Mouse (Mus musculus) induced T-regulatory cell, adult 2 months (primary cell): ENCODE data around the gene Atp6v1g2.
A peak's percentile ranks its signal among the peaks of the same experiment; 100 is the strongest.

ENCODE experiments used
- DNase-seq: peaks from one replicate; pipeline ENCODE4 v3.0.0-alpha.2; 2012; ENCODE audit warnings: low read depth

Atp6v1g2 gene

GRCm38 (mm10) chr17:35233114-35233980, at the start of gene Atp6v1g2:
Gene Atp6v1g2, plus strand, starts transcription at chr17:35233660.
- DNase-seq: peak; percentile 72

DNA sequence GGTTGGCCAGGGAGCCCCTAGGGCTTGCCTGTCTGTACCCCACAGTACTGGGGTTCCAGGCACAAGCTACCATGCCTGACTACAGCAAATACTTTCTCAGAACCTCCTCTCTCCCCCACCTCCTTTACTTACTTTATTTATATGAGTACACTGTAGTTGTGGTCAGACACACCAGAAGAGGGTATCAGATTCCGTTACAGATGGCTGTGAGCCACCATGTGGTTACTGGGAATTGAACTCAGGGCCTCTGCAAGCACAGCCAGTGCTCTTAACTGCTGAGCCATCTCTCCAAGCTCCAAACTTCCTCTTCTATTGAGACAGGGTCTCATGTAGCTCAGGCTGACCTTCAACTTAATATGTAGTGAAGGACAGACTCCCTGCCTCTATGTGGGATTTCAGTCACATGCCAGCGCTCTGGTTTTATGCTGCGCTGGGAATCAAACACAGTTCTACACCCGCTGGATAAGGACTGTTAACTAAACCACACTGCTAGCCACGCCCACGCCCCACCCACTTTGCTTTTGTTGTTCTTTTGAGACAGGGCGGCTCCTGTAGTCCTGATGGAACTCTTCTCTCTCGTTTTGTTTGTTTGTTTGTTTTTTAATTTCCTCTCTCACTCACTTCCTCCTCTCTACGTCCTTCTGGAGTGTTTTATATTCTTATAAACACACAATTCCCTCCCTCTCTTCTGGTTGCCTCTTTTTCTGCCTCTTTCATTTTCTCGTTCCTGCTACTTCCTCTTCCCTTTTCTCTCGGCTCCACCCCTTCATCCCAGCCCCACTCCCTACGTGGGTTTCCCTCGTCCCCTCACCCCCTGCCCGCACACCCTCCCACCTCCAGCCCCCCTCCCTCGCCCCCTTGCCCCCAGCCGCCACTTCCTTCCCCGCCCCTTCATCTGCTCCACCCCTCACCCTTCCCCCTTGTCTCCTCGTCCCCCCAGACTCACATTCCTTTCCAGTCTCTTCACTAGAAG, 47.5 kb upstream of the Atp6v1g2 start:
- peak; percentile 96 for DNase-seq

DNA sequence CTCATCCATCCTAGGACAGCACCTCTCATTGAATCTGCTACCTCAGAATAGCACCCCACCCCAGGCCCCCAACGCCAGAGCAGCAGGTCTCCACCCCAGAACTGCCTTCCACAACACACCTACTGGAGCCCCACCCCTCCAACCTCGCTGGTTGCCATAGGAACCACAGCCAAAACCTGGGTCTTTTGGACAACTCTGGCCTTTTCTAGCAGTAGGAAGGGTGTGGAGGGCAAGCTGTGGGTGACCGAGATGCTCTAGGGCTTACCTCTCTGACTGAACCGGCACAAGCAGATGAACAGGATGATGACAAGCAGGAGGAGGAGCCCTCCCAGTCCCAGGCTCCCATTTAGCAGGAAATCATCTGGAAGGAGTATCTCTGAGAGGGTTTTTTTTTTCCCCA, 46.8 kb upstream of the Atp6v1g2 start:
- DNase-seq: peak; percentile 93

DNA sequence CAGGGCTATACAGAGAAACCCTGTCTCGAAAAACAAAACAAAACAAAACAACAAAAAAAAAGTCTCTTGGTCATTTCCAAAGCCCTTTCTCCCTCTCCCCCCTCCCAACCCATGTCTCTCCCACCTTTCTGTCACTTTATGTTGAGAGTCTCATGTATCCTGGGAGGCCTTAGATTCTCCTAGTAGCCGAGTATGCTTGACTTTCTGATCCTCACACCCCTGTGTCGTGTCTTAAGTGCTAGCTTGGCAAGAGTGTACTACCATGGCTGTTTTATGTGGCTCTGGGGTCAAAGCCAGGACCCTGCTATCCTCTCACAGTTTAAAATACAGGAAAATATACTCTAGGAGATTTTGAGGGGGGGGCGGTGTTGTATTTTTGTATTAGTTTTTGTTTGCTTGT, 46.1 kb upstream of the Atp6v1g2 start:
- peak; percentile 58 for DNase-seq

DNA sequence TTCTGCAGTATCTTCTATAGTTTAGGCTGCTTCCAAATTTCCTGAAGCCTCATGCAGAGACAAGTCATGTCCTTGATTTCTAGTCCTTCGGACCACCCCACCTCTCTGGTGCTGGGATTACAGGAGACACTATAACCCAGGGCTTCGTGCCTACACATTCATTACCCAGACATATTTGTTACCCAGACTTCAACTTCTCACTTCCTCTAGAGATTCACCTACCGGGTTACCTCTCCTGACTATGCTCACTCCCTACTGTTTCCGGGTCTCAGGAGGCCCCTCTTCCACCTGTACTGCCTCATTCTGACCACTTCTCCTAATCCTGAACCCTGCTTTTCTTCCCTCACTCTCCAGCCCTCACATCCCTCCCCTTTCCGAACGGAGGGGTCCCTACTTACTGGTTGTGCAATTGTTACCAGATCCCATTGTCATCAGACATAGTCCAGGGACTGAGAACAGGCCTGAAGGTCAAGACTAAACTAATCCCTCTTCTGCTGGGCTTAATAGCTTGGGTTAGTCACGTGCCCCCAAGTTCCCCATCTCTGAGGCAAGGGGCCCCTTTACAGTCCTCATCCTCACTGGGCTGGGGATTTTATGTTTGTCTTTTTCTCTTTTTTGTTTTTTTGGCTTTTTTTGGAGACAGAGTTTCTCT, 45.4 kb upstream of the Atp6v1g2 start, which contains the start of gene Lst1:
Lst1 (minus strand) TSS at position 481 of the 652 bp plus-strand sequence.
- DNase-seq: peak; percentile 58

GRCm38 (mm10) chr17:35189186-35189585, 44.3 kb upstream of the Atp6v1g2 start:
- peak; percentile 59 for DNase-seq

DNA sequence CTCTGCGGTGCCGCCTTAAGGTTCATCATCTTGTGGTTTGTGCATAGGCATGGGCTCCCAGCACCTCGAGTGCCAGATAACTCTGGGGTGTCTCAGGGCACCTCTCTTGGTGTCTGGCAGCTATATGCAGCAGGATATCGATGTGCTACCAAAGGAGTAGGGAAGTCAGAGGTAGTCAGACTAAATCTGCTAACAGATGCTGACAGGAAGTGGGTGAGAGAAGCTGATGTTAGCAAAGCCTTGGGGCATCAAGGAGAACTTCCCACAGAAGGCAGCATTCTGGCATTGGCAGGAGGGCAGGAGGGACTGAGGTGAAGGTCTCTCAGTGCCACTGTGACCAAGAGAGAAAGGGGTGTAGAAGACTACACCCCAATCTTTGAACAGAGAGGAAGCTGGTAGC, 43.4 kb upstream of the Atp6v1g2 start:
- DNase-seq: peak; percentile 83

- peak; percentile 59 for DNase-seq
Measured at GRCm38 (mm10) chr17:35191723-35192122, 41.7 kb upstream of the Atp6v1g2 start.

DNA sequence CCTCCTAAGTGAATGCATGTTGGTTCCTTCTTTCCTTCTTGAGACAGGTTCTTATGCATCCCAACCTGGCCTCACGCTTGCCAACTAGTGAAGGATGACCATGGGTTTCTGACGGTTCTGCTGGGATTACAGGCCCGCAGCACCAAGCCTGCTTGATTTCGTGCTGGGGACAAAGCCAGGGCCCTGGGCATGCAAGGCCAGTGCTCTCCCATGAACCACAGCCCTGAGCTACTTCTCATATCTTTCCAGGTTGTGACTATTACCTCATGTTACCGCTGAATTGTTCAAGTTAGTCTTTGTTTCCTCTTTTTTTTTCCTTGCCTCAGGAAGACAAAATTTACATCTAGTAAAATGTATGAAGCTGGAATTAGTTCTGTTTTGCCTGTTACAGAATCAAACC, 40.5 kb upstream of the Atp6v1g2 start:
- no peak for DNase-seq

DNA sequence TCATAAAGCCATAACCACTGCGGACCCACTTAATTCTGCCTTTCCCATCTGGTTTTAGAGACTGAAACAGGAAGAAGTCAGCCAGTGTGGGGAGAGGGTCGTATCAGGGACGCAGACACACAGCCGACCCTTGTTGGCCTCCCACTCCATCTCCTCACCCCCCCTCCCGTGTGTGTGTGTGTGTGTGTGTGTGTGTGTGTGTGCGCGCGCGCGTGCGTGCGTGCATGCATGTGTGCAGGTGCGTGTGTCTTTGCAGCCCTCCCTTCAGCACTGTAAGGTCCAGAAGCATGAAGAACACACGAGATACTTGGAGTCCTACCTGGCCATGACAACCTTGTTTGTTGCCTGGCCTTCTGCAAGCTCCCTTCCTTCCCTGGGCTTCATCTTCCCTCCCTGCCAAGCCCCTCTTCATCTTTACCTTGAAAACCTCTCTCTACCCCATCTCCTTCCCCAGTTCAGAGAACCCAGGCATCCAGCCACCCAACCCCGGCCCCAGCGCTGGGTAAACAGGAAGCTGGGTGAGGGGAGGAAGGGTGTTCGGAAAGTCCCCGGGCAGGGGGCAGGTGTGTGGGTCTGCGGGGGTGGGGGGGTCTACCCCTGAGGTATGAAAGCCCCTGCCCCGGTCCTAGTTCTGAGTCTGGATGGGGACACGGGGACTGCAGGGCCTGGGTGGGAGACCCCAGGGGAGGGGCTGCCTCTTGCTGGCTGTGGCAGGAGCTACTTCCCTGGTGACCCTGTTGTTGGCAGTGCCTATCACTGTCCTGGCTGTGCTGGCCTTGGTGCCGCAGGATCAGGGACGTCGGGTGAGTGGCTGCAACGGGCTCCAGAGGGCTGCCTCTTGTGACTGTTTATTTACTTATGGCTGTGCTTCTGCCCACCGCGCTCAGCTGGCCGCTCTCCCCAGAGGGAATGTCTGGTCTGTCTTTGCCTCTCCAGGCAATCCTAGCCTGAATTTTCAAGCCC, 39.3 kb upstream of the Atp6v1g2 start, which contains the start of gene Ltb:
Ltb (plus strand) TSS at position 559 of the 963 bp plus-strand sequence.
- DNase-seq: peak; percentile 92

GRCm38 (mm10) chr17:35194844-35195630, 38.4 kb upstream of the Atp6v1g2 start:
- DNase-seq: peak; percentile 84

- DNase-seq: peak; percentile 93
Measured at GRCm38 (mm10) chr17:35195631-35196320, 37.7 kb upstream of the Atp6v1g2 start.

DNA sequence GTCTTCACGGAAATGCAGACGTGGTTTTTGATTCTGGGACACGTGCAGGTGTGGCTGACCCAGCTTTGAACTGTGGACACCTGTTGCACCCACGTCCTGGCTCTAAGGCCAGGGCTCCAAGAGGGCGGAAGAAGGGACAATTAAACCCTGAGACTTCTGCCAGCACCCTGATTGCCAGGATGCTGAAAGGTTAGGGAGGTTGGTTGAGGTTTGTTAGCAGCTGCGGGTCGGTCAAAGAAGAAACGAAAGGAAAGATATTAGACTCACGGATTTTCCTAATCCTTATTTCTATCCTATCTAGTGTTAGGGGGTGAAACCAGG, 37.2 kb upstream of the Atp6v1g2 start:
- DNase-seq: peak; percentile 69

DNA sequence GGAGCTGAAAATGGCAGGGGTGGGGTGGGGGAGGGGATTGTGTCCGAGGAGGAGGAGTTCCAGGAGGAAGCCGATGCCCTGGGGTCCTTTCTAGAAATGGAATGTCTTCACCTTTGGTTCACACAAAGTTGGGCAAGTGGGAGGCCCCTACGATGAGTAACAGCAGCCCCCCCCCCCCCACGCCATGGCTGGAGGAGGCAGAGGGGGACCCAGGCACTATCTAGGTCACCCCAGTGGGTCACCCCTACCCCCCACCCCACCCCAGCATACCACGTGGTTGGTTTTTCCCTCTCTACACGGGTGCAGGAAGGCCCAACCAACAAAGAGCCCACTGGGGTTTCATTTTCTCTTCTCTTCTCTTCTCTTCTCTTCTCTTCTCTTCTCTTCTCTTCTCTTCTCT, 36.3 kb upstream of the Atp6v1g2 start:
- peak; percentile 83 for DNase-seq

GRCm38 (mm10) chr17:35198029-35198428, 35.4 kb upstream of the Atp6v1g2 start:
- peak; percentile 56 for DNase-seq

- peak; percentile 48 for DNase-seq
Measured at GRCm38 (mm10) chr17:35198946-35199345, 34.5 kb upstream of the Atp6v1g2 start.

- DNase-seq: peak; percentile 95
Measured at GRCm38 (mm10) chr17:35200398-35200797, 33.1 kb upstream of the Atp6v1g2 start.

DNA sequence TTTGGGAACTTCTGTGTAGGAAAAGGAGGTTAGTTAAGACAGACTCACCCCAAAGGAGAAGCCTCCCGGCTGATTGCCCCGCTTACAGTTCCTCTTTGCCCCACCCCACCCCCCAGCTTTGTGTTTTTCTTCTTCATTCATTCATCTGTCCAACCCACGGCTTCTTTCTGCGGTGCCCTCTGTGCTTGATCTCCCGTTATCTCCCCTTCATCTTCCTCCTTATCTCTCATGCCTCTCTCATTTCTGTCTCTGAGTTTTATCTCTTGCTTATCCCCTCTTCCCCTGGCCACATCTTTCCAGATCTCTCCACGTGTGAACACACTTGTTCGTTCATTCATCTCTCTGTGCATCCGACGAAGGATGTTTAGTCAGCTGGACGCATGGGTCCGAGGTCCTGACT, 32.3 kb upstream of the Atp6v1g2 start:
- DNase-seq: peak; percentile 78

- peak; percentile 90 for DNase-seq
Measured at GRCm38 (mm10) chr17:35201787-35202186, 31.7 kb upstream of the Atp6v1g2 start, which contains the start of gene Tnf. Gene Tnf, minus strand, starts transcription at chr17:35202007.
